Mouse (Mus musculus) naive thymus-derived CD4-positive, alpha-beta T cell, adult 2 months (primary cell): ENCODE measurements at regions not wholly inside any gene's neighbourhood (a gene's known extent, or its start where the extent isn't known, plus 50 kb on each side); places are given as distances from the start of the nearest gene placed in this dataset.
"Not testable (repeated sequence)": the region's sequence is repeated elsewhere in the genome, so short reads cannot be mapped to it uniquely, and the experiment has no call there.

Experiments
- DNase-seq: peaks from one replicate; pipeline ENCODE4 v3.0.0-alpha.2; 2011; ENCODE audit warnings: low read depth

DNA sequence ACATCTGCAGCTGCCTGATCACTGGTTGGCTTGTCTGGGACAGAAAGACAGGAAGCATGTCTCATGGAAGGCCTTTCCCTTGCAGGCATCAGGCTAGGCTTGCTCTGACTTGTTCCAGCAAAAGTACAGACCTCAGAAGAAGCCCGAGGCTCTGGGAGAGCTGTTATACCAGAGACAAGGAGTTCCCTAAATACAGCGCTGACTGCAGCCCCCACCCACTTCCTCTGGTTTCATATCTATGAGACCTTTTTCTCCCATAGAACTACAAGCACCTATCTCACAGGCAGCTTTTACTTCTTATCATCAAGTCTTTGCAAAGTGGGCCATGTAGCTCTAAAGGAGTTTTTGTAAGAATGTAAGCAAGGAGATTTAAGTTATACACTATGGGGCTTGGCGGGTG is 312.2 kb upstream of the Vmn1r3 start:
- DNase-seq = not testable (repeated sequence)

DNA sequence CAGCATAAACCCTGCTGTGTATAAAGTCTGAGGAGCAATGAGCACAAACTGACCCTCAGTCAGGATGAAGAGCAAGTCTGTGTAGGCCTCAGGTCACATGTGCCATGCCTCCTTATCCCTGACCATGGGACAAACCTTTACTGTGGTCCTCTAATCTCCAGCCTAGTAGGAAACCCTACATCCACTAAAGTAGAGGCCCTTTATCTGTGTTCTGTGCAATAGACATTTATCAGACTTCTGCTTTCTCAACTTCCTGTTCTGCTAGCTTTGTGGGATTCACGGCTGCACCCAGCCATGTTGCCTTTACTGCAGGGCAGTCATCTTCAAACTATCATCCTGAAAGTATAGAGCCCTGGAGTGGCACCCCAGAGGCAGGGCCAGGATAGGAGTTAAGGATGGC is 310.8 kb upstream of the Vmn1r3 start:
- DNase-seq = not testable (repeated sequence)

DNA sequence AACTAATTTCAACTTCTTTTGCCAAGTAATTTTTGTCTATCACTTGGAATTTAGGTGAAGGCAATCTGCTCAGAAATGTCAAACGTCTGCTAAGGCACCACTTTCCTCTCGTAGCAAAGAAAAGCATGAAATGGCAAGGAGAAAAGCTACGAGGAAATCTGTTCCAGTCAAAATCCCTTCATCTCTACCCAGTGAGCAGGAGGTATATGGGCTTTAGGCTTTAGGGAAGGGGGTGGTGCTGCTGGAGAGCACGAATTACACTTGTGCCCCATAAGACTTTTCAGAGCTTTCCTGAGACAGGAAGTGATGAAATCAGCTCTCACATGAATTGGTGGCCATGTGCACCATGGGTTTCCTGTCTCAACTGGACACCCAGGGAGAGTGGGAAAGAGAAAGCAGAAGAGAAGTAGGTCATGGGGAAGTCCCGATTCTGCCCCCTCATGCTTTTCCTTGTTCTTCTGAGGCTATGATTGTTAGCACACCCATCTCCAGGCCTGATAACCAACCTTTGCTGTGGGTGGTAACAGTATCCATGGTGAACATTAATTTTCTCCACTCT is 309.0 kb upstream of the Vmn1r3 start:
- not testable (repeated sequence) for DNase-seq

DNA sequence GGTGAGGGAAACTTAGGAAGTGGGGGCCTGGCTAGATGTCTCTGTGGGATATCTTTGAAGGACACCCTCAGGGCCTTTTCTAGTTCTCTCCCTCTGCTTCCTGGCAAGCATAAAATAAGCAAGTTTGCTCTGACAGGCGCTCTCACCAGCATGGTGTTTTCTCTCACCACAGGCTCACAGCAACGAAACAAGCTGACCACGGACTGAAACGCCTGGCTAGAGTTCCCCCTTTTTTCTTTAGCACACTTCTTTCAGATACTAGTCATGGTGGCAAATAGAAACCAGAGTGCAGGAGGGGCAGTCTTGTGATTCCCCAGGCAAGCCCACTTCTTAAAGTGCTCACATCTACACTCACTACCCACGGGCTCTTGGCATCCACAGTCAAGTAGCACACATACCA is 305.7 kb upstream of the Vmn1r3 start:
- not testable (repeated sequence) for DNase-seq

DNA sequence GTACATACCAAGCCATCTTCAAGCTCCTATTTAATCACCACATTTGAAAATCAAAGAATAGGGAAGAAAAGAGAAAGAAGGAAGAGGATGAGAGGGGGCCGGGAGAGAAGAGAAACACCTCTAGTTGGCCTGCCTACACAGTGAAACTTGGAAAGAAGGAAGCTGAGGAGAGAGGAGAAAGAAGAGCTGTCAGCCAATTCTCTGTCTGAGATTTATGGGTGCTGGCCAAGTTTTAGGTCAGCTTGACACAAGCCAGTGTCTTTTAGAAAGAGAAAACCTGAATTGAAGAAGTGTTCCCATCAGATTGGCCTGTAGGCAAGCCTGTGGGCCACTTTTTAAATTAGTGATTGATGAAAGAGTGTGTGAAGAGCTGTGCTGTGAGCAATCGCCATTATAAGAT is 296.9 kb upstream of the Vmn1r3 start:
- DNase-seq = no peak

DNA sequence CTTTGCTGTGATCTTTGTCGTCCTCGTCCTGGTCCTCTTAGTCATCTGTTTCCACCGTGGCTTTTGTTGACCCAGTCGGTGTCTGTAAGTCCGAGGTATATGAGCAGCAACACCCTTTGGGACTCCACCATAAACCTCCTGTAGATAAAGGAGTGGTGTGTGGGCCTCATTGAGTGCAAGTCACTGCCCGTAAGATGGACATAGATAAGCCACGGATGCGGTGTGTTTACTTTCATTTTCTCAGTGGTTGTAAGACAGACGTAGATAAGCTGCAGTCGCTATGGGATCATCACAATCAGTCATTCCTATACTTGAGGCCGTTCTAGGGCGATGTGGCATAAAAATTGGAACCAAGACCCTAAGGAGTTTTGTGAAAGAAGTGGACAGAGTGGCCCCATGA is 271.6 kb upstream of the Vmn1r3 start:
- DNase-seq = no peak

DNA sequence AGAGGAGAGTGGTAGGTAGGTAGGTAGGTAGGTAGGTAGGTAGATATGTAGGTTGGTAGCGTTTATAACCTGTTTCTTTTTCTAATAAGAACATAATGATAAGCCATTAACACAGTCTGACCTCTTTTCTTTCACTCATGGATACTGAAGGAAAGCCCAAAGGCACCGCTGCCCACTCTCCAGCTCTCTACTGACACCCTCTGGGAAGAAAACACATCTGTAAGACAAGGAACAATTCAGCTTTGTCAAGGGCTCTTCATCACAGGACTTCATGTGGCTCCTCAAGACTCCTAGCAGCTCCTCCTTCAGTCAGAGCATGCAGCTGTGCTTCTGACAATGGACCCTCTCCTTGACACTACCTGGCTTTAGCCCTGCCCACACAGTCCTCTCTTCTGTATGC is 252.2 kb upstream of the Vmn1r3 start:
- DNase-seq = not testable (repeated sequence)

DNA sequence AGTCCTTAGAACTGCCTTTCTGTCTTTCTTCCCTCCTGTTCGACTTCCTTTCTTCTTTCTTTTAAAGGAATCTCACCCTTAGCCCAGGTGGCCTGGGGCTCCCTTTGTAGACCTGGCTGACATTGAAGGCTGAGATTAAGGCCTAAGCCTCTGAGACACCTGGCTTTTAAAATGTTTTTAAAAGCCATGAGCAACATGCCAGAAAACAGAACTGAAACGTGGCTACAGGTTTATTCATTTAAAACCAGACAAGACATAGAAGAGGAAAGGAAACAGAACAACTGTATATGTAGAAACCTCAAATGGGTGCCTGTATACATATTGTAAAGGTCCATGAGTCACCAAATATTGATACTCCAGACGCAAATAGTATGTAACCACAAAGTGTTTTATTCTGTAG is 242.8 kb upstream of the Vmn1r3 start:
- DNase-seq = no peak

DNA sequence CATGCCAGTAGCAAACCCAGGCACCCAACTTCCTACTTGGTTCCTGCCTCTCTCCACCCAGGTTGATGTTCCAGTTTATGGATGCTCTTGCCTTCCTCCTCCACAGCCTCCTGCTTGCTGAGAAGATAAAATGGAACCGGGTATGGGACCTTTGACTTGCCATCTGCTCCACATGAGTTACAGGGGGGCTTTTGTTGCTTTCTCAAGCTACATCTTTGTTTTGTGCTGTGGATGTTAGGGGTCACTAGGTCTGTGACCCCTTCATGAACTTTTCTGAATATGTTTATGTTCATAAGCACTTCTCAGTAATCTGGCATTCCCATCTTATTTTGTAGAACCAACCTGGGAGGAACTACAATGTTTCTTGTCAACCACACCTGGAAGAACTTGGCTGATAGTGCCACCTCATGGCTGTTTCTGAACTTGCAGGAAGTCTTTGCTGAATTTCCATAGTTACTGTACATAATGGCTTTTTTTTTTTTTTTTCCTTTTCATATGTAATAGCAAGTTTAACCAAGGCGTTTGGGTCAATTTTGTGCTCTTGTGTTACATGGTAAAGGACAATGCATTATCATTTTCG is 234.9 kb upstream of the Vmn1r3 start:
- peak; percentile 1 for DNase-seq

DNA sequence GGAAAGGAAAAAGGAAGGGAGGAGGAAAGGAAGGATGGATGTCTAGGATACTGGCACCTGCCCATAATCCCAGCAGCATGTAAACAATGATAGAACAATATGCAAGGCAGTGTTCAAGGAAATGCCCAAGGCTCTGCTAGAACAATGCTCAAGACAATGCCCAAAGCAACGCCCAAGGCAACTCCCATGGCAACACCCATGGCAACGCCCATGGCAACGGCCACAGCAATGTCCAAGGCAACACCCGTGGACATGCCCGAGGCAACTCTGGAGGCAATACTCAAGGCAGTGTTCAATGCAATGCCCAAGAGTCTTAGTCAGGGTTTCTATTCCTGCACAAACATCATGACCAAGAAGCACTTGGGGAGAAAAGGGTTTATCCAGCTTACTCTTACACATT is 231.5 kb upstream of the Vmn1r3 start:
- no peak for DNase-seq

DNA sequence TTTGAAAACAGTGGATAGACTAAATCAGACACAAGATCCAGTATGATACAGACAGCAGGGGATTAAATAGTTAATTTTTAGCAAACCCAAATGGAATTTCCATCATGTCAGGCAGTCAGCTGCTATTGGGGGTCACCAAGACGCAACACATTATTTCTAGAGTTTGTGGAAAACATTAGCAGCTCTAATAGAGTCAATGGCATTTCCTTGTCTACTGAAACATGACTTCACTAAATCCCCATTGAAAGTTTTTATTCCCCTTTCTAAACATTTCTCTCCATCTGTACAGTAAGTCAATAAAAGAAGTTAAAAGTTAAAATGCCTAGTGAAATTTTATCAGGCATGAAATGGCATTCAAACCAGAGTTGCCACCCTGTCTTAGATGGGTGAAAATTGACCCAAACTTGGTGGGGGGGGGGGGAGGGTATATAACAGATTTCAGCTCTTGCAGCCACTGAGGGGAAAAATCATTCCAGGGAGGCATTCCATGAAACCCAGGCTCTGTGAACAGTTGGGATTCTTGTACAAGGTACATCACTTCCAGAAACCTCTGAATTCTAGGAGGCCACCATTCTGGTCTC is 229.4 kb upstream of the Vmn1r3 start:
- not testable (repeated sequence) for DNase-seq

DNA sequence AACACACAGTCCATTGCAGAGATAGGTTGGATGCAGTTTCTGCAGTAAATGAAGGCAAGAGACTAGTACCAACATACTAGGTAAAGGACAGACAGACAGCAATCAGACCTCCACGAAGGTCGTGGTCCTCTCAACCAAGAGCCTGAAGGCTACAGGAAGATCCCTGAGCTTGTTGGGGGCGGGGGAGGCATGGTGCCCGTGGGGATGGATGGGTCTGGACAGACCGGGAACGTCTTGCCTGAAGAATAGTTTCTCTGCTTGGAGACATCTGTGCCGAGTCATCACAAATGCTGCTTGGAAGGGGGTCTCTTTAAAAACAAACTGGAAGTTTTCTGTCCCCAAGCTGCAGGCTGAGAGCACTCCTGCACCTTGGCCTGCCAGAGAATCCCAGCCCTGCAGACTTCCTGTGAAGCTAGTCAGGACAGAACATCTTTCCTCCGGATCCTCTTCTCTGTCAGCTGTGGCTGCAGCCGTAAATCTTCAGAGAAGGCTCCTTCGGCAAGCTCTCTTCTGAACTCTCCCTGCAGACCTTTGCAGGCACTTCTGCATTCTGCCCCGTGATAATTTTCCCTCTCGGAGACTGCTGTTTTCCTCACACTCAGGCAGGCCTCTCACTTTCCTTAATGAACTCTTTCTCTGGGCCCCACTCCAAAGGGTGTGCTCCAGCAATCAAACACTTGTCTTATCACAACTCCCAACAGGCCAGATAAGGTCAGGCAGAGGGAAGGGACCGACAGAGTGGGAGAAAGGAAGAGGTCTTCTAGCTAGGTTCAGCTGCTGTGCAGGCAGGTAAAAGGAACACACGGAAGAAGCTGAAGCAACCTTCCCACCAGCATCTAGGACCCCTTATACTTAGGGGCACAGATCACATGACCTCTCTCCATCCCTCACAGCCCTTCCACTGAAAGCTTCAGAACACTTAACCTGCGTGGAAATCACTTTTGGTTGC is 228.6 kb upstream of the Vmn1r3 start:
- DNase-seq = no peak

DNA sequence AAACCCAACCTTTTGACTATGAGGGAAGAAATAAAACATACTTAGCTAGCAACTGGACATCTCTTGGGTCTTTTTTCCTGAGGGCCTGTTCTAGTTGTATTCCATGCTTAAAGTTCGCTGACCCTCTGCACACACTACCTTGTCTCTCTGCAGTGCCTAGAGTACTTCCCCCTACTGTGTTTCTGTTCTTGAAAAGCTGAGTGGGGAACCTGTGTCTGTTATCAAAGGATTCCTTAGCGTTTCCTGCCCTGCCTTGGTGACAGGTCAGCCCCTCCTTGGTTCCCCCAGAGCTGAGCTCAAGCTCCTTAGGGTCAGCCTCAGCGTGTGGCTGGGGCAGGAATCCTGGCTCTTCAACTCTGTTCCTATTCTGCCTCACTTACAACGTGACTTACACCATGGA is 227.2 kb upstream of the Vmn1r3 start:
- not testable (repeated sequence) for DNase-seq

DNA sequence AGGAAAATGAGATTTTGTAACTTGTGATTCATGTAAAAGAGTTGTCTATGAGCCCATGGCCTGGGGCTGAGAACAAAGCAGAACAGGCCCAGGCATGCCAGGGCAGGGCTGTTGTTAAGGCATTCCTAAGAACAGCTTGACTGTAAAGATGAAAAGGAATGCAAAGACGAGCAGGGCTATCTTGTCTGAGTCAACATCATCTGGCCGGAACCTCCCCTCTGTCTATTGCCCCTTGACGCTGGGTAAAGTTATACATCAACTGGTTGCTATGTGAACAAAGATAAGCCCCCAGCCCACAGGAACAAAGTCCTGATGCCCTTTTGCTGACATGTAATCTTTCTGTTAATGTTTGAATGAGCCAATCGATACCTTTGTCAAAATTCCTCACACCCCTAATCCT is 217.7 kb upstream of the Vmn1r3 start:
- not testable (repeated sequence) for DNase-seq

DNA sequence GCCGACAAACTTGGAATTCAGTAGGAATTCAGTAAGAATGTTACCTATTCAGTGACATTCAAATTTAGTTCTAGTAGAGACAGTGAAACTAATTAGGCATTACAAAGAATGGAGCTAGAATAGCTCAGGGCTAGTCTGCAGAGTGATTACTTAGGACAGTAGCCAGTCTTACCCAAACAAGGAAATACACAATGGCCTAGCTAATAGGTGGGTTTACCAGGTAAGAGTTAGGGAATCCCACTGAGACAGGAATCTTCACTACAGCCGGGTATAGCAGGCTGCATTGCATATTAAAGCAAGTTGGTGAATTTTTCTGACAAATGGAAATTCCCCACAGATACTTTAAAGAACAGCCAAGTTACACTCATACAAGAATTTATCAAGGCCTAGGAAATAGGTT is 216.6 kb upstream of the Vmn1r3 start:
- not testable (repeated sequence) for DNase-seq

DNA sequence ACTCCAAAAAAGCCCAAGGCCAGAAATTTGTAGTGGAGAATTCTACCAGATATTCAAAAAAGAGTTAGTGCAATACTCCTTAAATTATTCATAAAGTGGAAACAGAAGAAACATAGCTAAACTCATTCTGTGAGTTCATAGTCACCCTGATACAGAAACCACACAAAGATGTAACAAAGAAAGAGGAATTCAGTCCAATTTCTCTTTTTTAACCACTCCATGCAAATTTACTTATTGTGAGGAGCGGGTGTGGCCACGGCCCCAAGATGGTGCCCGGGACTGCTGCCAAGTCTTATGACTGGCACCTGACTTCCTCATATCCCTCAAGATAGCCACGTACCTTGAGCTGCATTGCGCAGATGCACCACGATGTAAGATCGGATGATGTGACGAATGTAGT is 206.4 kb upstream of the Vmn1r3 start:
- not testable (repeated sequence) for DNase-seq

DNA sequence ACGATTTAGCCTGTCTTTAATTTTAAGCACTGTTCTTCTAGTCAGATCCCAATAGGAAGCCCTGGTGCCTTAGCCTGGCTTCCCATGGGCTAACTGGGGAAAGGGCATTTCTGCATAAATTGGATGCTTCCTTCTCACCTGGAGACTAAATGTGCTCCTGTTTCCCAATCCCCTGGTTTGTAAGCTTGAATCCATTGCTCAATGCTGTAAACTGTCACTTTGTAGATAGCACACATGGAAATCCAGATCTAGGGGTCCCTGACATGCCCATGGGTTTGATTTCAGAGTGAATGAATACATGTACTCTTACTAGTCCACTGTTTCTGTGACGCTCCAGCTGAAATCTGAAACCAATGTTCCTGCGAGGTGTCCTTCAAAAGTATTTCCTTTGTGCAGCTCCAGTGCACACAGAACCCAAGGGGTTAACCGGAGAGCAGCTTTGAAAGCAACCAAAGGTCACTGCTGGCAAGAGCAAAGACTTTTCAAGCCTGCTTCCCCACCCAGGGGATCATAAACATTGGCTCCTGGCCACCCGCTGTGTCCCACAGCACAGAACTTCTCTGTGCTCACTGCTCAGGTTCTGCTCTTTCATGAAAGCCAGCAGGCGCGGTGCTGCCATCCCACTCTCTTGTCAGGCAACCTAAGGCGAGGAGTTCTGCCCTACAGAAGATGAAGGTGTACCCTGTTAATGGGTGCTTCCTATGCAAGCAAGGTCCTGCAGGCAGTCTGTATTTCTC is 188.0 kb upstream of the Vmn1r3 start:
- DNase-seq = not testable (repeated sequence)

DNA sequence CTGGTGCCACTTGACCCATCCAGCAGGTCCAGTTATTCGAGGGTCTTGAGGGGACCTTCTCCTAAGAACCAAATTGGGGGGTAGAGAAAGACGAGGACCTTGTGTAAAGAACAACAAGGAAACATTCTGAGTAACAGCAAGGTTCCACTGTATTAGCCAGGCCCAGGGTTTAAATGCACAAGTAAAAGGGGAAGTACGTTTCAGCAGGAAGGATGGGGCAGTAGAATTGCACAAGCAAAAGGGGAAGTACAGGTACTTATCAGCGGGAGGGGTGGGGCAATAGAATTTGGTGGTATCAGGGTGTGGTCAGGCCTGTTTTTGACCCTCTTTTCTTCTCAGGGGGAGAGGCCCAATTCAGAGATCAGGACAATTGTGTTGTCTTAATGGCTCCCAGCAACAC is 182.9 kb upstream of the Vmn1r3 start:
- DNase-seq = not testable (repeated sequence)

DNA sequence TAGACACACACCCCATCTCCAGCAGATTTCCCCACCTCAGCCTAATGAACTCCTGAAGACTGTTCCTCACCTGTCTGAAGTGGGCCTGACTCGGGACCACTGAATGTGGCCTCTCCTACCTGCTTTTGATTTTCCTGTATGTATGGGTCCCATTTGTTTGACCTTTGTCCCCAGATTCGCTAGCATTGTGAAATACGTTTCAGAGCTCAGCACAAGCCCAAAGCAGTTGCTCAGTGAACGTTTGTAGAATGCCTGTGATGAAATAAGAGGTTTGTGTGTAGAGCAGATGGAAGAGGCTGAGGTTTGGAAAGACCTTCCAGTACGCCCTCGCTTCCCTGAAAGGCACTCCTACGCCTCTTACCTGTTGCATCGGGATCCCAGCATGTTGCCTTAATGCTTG is 158.3 kb upstream of the Vmn1r3 start:
- not testable (repeated sequence) for DNase-seq

DNA sequence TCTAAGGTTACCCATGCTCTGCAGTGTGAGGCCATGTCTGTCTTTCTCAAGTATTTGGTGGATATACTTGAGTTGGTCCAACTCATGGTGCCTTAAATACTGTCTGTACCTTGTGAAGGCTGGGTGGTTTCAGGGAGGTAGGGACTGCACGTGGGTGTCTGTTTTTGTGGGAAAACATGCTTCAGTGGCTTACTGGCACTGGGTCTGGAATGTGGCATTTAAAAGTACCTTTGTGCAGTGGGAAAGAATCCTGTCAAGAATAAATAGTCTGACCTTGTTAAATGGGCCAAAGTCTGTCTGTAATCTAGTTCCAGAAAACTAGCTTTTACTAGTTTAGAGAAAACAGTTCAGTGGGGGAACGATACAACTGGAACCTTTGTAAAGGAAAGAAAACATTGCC is 157.5 kb upstream of the Vmn1r3 start:
- DNase-seq = not testable (repeated sequence)

DNA sequence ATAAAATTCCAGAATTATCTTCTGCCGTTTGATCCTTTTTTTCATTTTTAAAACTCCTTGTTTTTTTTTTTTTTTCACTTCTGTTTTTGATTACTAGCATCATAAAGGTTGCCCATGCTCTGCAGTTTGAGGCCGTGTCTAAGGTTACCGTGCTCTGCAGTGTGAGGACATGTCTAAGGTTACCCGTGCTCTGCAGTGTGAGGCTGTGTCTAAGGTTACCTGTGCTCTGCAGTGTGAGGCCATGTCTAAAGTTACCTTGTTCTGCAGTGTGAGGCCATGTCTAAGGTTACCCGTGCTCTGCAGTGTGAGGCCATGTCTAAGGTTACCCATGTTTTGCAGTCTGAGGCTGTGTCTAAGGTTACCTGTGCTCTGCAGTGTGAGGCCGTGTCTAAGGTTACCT is 157.0 kb upstream of the Vmn1r3 start:
- not testable (repeated sequence) for DNase-seq
